In genomic region chr5:136246452-136246838, GRCm38 (mm10) we compare ENCODE assay signal across 8 mouse cellular contexts. TPM values are rescaled to one million over a fixed set of nuclear protein-coding genes. Genes with fewer than 3 reads are reported as not detected.
DNase-seq lines count a peak whose midpoint lies in the region; ATAC-seq and TF ChIP-seq lines count a peak whose summit lies in the region.

Sh2b2 (minus strand) TSS chr5:136246556.

- H3K9me3 ChIP-seq in kidney, postnatal 0 days (replicated peaks; ENCODE audit: low read length), result no peaks in the 10 kb centered on the region
- no peaks in the 10 kb centered on the region for H3K9me3 ChIP-seq in heart, postnatal 0 days (replicated peaks; ENCODE audit: control insufficient read depth, low read length)

- 92% methylated on average over 2 of the region's 2 CpGs for WGBS in kidney, postnatal 0 days
- 83% methylated on average over 2 of the region's 2 CpGs for WGBS in heart, postnatal 0 days

- no peak within 1 kb of the TSS for H3K9ac ChIP-seq in kidney, postnatal 0 days (ENCODE audit: low read depth, low read length)
- no peak within 1 kb of the TSS for H3K9ac ChIP-seq in heart, postnatal 0 days (replicated peaks; ENCODE audit: low read depth, low read length)

- no peak for TF ChIP-seq EP300 in heart, postnatal 0 days (IDR thresholded peaks at IDR 0.05; ENCODE audit: low read depth)

- H3K27ac ChIP-seq in kidney, postnatal 0 days, result peak within 1 kb of the TSS; percentile 83; the same call in 1 of the 2 replicates
- H3K27ac ChIP-seq in bone marrow macrophage, adult 2 months (ENCODE audit: insufficient read depth, low read depth, low read length), result peak within 1 kb of the TSS; percentile 92
- H3K27ac ChIP-seq in heart, postnatal 0 days (ENCODE audit: low read depth), result peak within 1 kb of the TSS; percentile 78; the same call in 1 of the 2 replicates

- peak within 1 kb of the TSS; percentile 82 for H3K4me3 ChIP-seq in kidney, postnatal 0 days (replicated peaks; ENCODE audit: low read depth, low read length)
- H3K4me3 ChIP-seq in bone marrow macrophage, adult 2 months (ENCODE audit: insufficient read depth, low read length), result peak within 1 kb of the TSS; percentile 66
- peak within 1 kb of the TSS; percentile 67 for H3K4me3 ChIP-seq in heart, postnatal 0 days (ENCODE audit: low read depth, low read length)

- DNase-seq in kidney, postnatal 0 days (ENCODE audit: low spot score), result no peak
- DNase-seq in kidney, adult 8-10 months, result no peak
- no peak for DNase-seq in heart, postnatal 0 days (ENCODE audit: low spot score)
- DNase-seq in embryo, embryonic 10 days (ENCODE audit: low spot score), result no peak
- no peak for DNase-seq in ovary, adult 18-20 months (ENCODE audit: low spot score)

- no peak for ATAC-seq in kidney, postnatal 0 days (replicated peaks; ENCODE audit: low FRiP score, low read depth)
- ATAC-seq in heart, postnatal 0 days (ENCODE audit: insufficient read depth, low read depth), result no peak
- ATAC-seq in megakaryocyte, adult 5-6 weeks (ENCODE audit: poor library complexity, severe bottlenecking), result peak; percentile 58
- no peak for ATAC-seq in CD4-positive, CD25-positive, alpha-beta regulatory T cell, adult 4 months

- no peaks in the 10 kb centered on the region for H3K27me3 ChIP-seq in kidney, postnatal 0 days (ENCODE audit: insufficient read depth, low read length)
- peaks cover 21% of the 10 kb centered on the region for H3K27me3 ChIP-seq in heart, postnatal 0 days (ENCODE audit: control insufficient read depth, insufficient read depth, low read length)

- TF ChIP-seq POLR2A in bone marrow macrophage, adult 2 months (IDR thresholded peaks at IDR 0.05; ENCODE audit: borderline replicate concordance, low read depth, low read length), result no peak

- H3K4me2 ChIP-seq in kidney, postnatal 0 days (ENCODE audit: low read length), result peak within 1 kb of the TSS; percentile 98
- peak within 1 kb of the TSS; percentile 93 for H3K4me2 ChIP-seq in heart, postnatal 0 days (ENCODE audit: low read depth, low read length)

- peaks cover 4% of the 10 kb centered on the region; the same call in 1 of the 2 replicates for H3K4me1 ChIP-seq in kidney, postnatal 0 days (replicated peaks; ENCODE audit: insufficient read depth, low read length)
- peaks cover 37% of the 10 kb centered on the region for H3K4me1 ChIP-seq in bone marrow macrophage, adult 2 months (ENCODE audit: control insufficient read depth, insufficient read depth, low read length)
- peaks cover 8% of the 10 kb centered on the region; the same call in 1 of the 2 replicates for H3K4me1 ChIP-seq in heart, postnatal 0 days (ENCODE audit: control insufficient read depth, insufficient read depth)

- no peak for TF ChIP-seq CTCF in kidney, postnatal 0 days (IDR thresholded peaks at IDR 0.05; ENCODE audit: low read depth)
- TF ChIP-seq CTCF in bone marrow macrophage, adult 2 months (IDR thresholded peaks at IDR 0.05; ENCODE audit: low read depth, low read length), result no peak
- no peak for TF ChIP-seq CTCF in heart, postnatal 0 days (IDR thresholded peaks at IDR 0.05; ENCODE audit: low read depth)

- H3K36me3 ChIP-seq in kidney, postnatal 0 days (ENCODE audit: insufficient read depth, low read length), result no peaks in the 10 kb centered on the region
- no peaks in the 10 kb centered on the region for H3K36me3 ChIP-seq in heart, postnatal 0 days (replicated peaks; ENCODE audit: control insufficient read depth, insufficient read depth, low read length)

RNA-seq across cellular contexts. Expression of gene Sh2b2, which starts in this region (rescaled TPM):
- polyA plus RNA-seq in kidney, postnatal 0 days (2015; fragmentation: Nextera tagmentation; extraction: Ambion mirVana), result 3.1 and 4.1 TPM in 2 replicates
- polyA plus RNA-seq in bone marrow macrophage, adult 2 months (2012; ENCODE audit: insufficient read depth, insufficient read length, missing spikeins), result 13.5 and 14.2 TPM in 2 replicates
- total RNA-seq in heart, postnatal 0 days (2014; rRNA removed; ENCODE audit: low replicate concordance), result 0.97 and 2.0 TPM in 2 replicates
- polyA plus RNA-seq in heart, postnatal 0 days (2015; fragmentation: Nextera tagmentation; extraction: Ambion mirVana), result 0.41 and 0.63 TPM in 2 replicates
- 28.7 and 32.9 TPM in 2 replicates for total RNA-seq in megakaryocyte, adult 5-6 weeks (2015)
- 13.3 and 15.1 TPM in 2 replicates for total RNA-seq in megakaryocyte, adult 5-6 weeks (2017)
- under 1 TPM in 1 of 2 experiments, not detected in 1; 0.15 TPM for polyA plus RNA-seq in CD4-positive, CD25-positive, alpha-beta regulatory T cell, adult 4 months (2017; shearing (Covaris generic))
